Mouse (Mus musculus) large intestine, adult 2 months (tissue): ENCODE data around the gene Rbm15b. TPM values are rescaled to one million over a fixed set of nuclear protein-coding genes. Genes with fewer than 3 reads are reported as not detected.

ENCODE experiments used
- DNase-seq: peaks from one replicate; pipeline ENCODE4 v3.0.0-alpha.2; 2012; ENCODE audit warnings: low read depth, low spot score
- WGBS: fragments of 180-500 bp; shearing (Covaris S2); methylation state at CpG from one replicate; pipeline ENCODE4 v1.1.7; 2018; 5-methylcytosine and 5-hydroxymethylcytosine counted together
- polyA plus RNA-seq: library from polyadenylated mRNA; depleted of rRNA; stranded (reverse); fragments of >200 nt; gene quantifications from 2 replicates; pipeline ENCODE4 v1.2.3, GENCODE M21; 2012; rRNA removed

The Rbm15b gene
- polyA plus RNA-seq, 1 experiment: 9.3 TPM

GRCm38 (mm10) chr9:106885901-106886731 lies 1.1 kb downstream of the Rbm15b start:
- under 1% methylated on average over 107 of the region's 107 CpGs for WGBS

GRCm38 (mm10) chr9:106884996-106885900 lies 2.0 kb downstream of the Rbm15b start:
- WGBS: 45% methylated on average over 44 of the region's 44 CpGs
- DNase-seq: no peak

More at GRCm38 (mm10) chr9:106885901-106886731, 1.1 kb downstream of the Rbm15b start:
- DNase-seq: no peak

- DNase-seq: no peak
- 36% methylated on average over 16 of the region's 16 CpGs for WGBS
Observed at GRCm38 (mm10) chr9:106884306-106884705, 2.9 kb downstream of the Rbm15b start.

GRCm38 (mm10) chr9:106883085-106883484 lies 4.1 kb downstream of the Rbm15b start:
- WGBS: 88% methylated on average over 3 of the region's 3 CpGs
- DNase-seq: no peak

GRCm38 (mm10) chr9:106882176-106882575 lies 5.1 kb downstream of the Rbm15b start:
- no peak for DNase-seq
- WGBS: 43% methylated on average over 4 of the region's 4 CpGs

- DNase-seq: no peak
- 62% methylated on average over 4 of the region's 4 CpGs for WGBS
Observed at GRCm38 (mm10) chr9:106881071-106881755, 6.0 kb downstream of the Rbm15b start.

GRCm38 (mm10) chr9:106879471-106879870 lies 7.8 kb downstream of the Rbm15b start:
- 78% methylated on average over 4 of the region's 4 CpGs for WGBS
- DNase-seq: no peak

GRCm38 (mm10) chr9:106876666-106877065 lies 10.6 kb downstream of the Rbm15b start:
- WGBS: 72% methylated on average over 3 of the region's 3 CpGs
- DNase-seq: no peak

- DNase-seq: no peak
- 80% methylated on average over 5 of the region's 5 CpGs for WGBS
Observed at GRCm38 (mm10) chr9:106874216-106874615, 13.0 kb downstream of the Rbm15b start.

- DNase-seq: no peak
- 88% methylated on average over 11 of the region's 11 CpGs for WGBS
Observed at GRCm38 (mm10) chr9:106858036-106858435, 29.2 kb downstream of the Rbm15b start.

GRCm38 (mm10) chr9:106856664-106857063 lies 30.6 kb downstream of the Rbm15b start:
- no peak for DNase-seq
- 81% methylated on average over 3 of the region's 3 CpGs for WGBS

GRCm38 (mm10) chr9:106842800-106843199 lies 44.4 kb downstream of the Rbm15b start:
- 94% methylated on average over 6 of the region's 6 CpGs for WGBS
- no peak for DNase-seq

- no peak for DNase-seq
- WGBS: 98% methylated on average over 1 of the region's 1 CpGs
Observed at GRCm38 (mm10) chr9:106840569-106840968, 46.7 kb downstream of the Rbm15b start.

Other genes with a start within 250 kb of the Rbm15b start
- 0.16 and 0.25 TPM in 2 replicates for gene Grm2, start 231.3 kb downstream of the Rbm15b start, polyA plus RNA-seq
- gene Tex264, start 201.5 kb downstream of the Rbm15b start, polyA plus RNA-seq: 65.6 and 68.0 TPM in 2 replicates
- gene Rad54l2, start 98.2 kb downstream of the Rbm15b start, polyA plus RNA-seq: 7.4 and 15.6 TPM in 2 replicates
- 9.3 and 13.1 TPM in 2 replicates for gene Dcaf1, start 65.6 kb downstream of the Rbm15b start, polyA plus RNA-seq
- 28.0 and 43.7 TPM in 2 replicates for gene Manf, start 4.6 kb upstream of the Rbm15b start, polyA plus RNA-seq